Mouse (Mus musculus): ENCODE results near the gene Myom3. TPM values are rescaled to one million over a fixed set of nuclear protein-coding genes. Genes with fewer than 3 reads are reported as not detected.

The Myom3 gene
- total RNA-seq, 1 experiment from 2014 or later, result 0.12 TPM

GRCm38 (mm10) chr4:135752779-135753164, 6.7 kb upstream of the Myom3 start:
- no peak for ATAC-seq (ENCODE audit: extremely low read depth, insufficient number of reproducible peaks, low FRiP score, poor library complexity, severe bottlenecking)

DNA sequence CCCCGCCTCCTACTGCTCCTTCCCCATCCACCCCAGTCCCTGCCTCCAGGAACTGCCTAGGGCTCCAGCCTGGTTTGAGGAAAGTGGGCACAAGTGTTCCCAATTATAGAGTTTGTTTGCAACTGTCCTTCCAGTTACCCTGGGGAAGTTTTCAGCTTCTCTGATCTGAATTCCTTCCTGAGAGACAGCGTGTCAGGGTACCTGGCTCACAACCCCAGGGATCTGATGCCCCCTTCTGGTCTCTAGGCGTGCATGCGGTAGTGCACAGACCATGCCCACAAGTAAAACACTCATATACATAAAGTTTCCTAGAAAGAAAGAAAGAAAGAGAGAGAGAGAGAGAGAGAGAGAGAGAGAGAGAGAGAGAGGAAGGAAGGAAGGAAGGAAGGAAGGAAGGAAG, 1.2 kb upstream of the Myom3 start:
- ATAC-seq (ENCODE audit: extremely low read depth, insufficient number of reproducible peaks, low FRiP score, poor library complexity, severe bottlenecking), result no peak

DNA sequence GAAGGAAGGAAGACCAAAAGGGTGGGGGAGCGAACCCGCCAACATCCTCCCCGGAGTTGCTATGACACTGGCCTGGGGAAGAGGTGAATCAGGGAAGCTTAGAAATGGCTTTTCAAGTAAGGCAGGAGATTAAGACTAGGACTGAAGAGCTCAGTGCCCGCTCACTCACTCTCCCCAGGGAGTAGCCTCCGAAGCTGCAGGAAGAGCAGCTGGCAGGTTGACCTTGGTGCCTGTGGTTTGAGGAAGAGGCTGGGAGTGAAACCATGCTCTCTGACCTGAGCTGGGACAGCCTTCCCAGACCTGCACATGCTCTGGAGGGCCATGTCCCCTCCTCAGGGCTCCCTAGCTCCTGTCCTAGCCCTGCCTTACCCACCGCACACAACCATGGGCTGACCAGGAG, 690 bp upstream of the Myom3 start:
- no peak for ATAC-seq (ENCODE audit: extremely low read depth, insufficient number of reproducible peaks, low FRiP score, poor library complexity, severe bottlenecking)

GRCm38 (mm10) chr4:135761048-135761447, 1.5 kb downstream of the Myom3 start:
- ATAC-seq (ENCODE audit: extremely low read depth, insufficient number of reproducible peaks, low FRiP score, poor library complexity, severe bottlenecking), result no peak

GRCm38 (mm10) chr4:135761569-135761968, 2.1 kb downstream of the Myom3 start:
- ATAC-seq (ENCODE audit: extremely low read depth, insufficient number of reproducible peaks, low FRiP score, poor library complexity, severe bottlenecking), result no peak

- no peak for ATAC-seq (ENCODE audit: extremely low read depth, insufficient number of reproducible peaks, low FRiP score, poor library complexity, severe bottlenecking)
These were observed 2.9 kb downstream of the Myom3 start for GRCm38 (mm10) chr4:135762251-135762906.

GRCm38 (mm10) chr4:135764700-135765099, 5.2 kb downstream of the Myom3 start:
- ATAC-seq (ENCODE audit: extremely low read depth, insufficient number of reproducible peaks, low FRiP score, poor library complexity, severe bottlenecking), result no peak

DNA sequence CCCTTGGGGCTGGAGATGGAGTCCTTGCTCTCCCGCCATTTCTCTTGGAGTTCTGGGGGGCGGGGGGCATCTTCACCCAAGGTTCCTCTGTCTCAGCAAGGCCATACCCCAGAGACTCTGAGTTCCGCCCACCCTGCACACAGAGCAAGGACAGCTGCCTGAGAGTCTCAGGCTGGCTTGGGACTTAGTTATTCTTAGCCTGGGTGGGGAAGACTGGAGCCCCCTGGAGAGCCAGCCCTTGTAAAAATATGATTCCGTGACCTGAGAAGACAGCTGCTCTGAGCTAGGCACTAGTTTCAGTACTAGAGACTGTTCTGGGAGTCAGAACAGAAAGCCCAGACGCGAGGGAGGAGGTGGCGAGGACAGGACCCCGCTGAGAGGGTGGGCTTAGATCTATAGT, 6.2 kb downstream of the Myom3 start:
- no peak for ATAC-seq (ENCODE audit: extremely low read depth, insufficient number of reproducible peaks, low FRiP score, poor library complexity, severe bottlenecking)

DNA sequence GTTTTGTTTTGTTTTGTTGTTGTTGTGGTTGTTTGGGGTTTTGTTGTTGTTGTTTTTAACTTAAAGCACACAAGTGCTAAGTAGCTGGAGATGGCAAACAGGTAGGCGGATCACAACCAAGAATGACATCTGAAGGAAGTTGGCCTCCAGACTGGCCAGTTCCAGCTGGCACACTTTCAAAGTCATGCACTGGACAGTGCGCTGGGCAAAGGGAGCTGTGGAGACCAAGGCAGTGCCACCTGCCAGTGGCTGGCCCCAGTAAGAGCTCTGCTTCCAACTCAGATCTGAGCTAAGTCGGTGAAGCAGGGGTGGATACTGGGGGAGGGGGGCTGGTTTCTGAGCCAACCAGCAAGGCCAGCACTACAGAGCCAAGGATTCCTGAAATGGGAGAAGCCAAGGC, 7.5 kb downstream of the Myom3 start:
- ATAC-seq (ENCODE audit: extremely low read depth, insufficient number of reproducible peaks, low FRiP score, poor library complexity, severe bottlenecking), result no peak

DNA sequence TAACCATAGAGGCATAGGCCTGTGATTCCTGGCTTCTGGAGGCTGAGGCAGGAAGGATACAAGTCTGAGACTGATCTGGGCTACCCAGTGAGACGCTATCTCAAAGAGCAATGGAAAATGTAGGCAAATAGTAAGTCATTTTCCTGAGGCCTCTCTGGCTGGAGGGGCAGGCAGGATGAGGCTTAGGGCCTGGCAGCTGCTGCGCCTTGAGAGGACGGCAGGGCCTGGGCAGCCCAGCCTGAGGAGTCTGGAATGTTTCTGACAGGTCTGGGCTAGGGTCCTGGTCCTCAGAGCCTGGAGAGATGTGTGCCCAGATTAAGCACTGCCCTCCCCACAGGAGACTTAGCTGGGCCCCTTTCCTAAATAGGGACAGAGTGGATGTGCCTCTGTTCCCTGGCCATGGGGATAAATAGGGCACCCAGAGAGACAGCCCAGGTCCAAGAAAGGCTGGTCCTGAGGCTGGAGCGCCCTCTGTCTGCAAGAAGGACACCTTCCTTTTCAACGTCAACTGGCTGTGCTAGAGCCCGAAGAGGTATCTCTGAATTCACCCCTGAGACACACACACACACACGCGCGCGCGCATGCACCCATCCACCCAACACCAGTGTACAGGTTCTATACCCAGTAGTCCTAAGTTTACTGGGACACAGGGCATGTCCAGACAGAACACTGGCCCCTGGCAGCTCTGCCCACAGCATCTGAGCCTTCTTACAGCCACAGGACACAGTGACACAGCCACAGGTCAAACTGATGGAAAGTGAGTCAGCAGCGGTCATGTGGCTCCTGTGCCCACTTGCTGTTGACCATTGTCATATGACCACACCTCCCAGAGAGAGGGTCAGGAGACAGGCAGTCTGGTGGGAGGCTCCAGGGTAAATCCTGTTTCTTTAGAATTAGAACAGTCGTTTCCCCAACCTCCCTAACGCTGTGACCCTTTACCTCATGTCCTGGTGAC, 9.3 kb downstream of the Myom3 start:
- no peak for ATAC-seq (ENCODE audit: extremely low read depth, insufficient number of reproducible peaks, low FRiP score, poor library complexity, severe bottlenecking)

GRCm38 (mm10) chr4:135770611-135771305, 11.2 kb downstream of the Myom3 start:
- no peak for ATAC-seq (ENCODE audit: extremely low read depth, insufficient number of reproducible peaks, low FRiP score, poor library complexity, severe bottlenecking)

DNA sequence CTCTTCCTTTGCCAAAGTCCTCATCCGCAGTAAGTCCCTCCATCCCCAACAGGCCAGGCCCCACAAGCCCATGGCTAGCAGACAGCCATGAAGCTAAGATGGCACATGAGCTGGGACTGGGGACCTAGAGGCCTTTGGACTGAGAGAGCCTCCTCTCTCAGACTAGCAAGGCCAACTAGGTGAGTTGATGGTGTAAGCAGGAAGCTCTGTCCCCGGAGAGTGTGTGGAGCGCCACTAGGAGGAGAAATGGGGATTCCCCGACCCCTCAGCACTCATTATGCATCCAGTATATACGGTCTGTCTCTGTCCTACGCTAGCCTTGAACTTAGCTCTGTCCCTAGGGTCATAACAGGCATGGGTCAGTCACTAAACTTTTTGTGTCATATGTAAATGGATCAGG, 12.1 kb downstream of the Myom3 start:
- no peak for ATAC-seq (ENCODE audit: extremely low read depth, insufficient number of reproducible peaks, low FRiP score, poor library complexity, severe bottlenecking)

- no peak for ATAC-seq (ENCODE audit: extremely low read depth, insufficient number of reproducible peaks, low FRiP score, poor library complexity, severe bottlenecking)
These were observed 13.2 kb downstream of the Myom3 start for GRCm38 (mm10) chr4:135772671-135773070.

- ATAC-seq (ENCODE audit: extremely low read depth, insufficient number of reproducible peaks, low FRiP score, poor library complexity, severe bottlenecking), result no peak
These were observed 15.0 kb downstream of the Myom3 start for GRCm38 (mm10) chr4:135774496-135774895.

DNA sequence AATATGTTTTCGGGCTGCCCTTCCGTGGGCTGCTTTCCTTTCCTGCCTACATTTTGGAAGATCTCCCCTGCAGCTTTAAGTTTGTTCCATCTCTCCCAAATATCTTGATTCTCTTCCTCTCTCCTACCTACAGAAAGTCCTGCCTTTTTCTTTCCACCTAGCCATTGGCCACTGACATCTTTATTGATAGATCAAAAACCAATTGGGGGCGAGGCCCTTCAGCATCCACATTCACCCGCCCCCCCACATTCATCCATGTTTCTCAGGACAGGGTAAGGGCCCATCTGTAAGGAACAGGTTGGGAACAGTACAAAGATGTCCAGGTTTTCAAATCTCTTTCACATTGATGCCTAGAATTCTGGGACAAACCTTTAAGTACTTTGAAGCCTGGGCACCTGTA, 17.3 kb downstream of the Myom3 start:
- no peak for ATAC-seq (ENCODE audit: extremely low read depth, insufficient number of reproducible peaks, low FRiP score, poor library complexity, severe bottlenecking)

GRCm38 (mm10) chr4:135779661-135780060, 20.1 kb downstream of the Myom3 start:
- no peak for ATAC-seq (ENCODE audit: extremely low read depth, insufficient number of reproducible peaks, low FRiP score, poor library complexity, severe bottlenecking)

DNA sequence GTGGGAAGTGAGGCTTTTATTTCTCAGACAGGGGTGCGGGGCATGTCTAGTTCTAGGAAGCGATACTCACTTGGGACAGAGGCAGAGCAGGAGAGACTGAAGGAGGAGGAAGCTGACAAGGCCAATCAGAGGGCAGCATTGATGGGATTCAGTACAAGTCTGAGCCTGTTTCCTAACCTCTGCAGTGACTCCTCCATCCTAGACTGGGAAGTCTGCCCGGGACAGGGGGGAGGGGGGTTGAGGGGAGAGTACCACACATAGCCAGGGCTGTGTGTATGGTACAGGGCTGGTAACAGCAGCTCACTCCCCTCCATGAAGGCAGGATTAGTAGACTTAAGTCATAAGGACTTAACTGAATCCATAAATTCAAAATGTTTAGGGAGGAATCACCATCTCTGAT, 20.7 kb downstream of the Myom3 start:
- ATAC-seq (ENCODE audit: extremely low read depth, insufficient number of reproducible peaks, low FRiP score, poor library complexity, severe bottlenecking), result no peak

DNA sequence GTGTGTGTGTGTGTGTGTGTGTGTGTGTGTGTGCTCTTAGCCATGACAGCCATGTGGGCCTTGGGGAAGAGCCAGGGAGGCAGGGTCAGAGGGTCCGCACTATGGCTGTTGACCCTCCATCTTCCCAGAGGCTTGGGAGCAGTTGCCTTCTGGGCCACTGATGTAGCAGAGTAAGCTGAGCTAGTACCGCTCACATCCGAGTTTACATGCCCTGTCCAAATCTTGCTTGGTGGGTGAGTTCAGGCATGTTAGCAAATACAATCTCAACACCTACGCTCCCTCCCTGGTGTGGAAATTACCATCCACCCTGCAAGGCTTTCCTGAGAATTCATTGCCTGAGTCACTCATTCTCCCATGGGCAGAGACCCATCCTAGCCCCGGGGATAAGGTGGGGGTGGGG, 21.8 kb downstream of the Myom3 start:
- ATAC-seq (ENCODE audit: extremely low read depth, insufficient number of reproducible peaks, low FRiP score, poor library complexity, severe bottlenecking), result no peak

DNA sequence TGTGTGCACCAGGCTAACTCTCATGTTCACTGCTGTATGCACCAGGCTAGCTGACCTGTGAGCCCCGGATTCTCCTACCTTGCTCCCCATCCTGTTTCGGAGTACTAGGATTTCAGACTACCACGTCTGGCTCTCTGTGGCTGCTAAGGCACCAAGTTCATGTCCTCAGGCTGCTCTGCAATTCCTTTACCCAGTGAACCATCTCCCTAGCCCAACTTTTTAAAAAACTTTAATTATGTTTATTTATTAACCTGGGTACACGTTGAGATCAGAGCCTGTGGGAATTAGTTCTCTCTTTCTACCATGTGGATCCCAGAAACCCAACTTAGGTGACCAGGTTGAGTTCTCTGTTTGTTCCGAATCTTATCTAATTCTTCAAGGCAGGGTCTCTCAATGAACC, 27.1 kb downstream of the Myom3 start:
- ATAC-seq (ENCODE audit: extremely low read depth, insufficient number of reproducible peaks, low FRiP score, poor library complexity, severe bottlenecking), result no peak

- ATAC-seq (ENCODE audit: extremely low read depth, insufficient number of reproducible peaks, low FRiP score, poor library complexity, severe bottlenecking), result no peak
These were observed 27.8 kb downstream of the Myom3 start for GRCm38 (mm10) chr4:135787271-135787670.
